Mouse (Mus musculus): ENCODE measurements around the gene Plxna2.

GRCm38 (mm10) chr1:194720406-194720805 is 102.4 kb downstream of the Plxna2 start:
- TF ChIP-seq CTCF (IDR thresholded peaks at IDR 0.05; ENCODE audit: extremely low read depth, insufficient read depth, insufficient read length, insufficient replicate concordance), result no peak
- no peak for TF ChIP-seq POLR2A (IDR thresholded peaks at IDR 0.05; ENCODE audit: low read depth, low read length)

All from spleen, adult 2 months (tissue).